Mouse (Mus musculus): Measurements from ENCODE around the gene Il17a.
"Not testable (repeated sequence)": the region's sequence is repeated elsewhere in the genome, so short reads cannot be mapped to it uniquely, and the experiment has no call there.

Il17a gene

GRCm38 (mm10) chr1:20730903-20731302 is at the start of gene Il17a:
Gene Il17a, plus strand, starts transcription at chr1:20730905.
- no peak for DNase-seq (ENCODE audit: extremely low read depth, low read depth)

GRCm38 (mm10) chr1:20682849-20683248 is 47.9 kb upstream of the Il17a start:
- no peak for DNase-seq (ENCODE audit: extremely low read depth, low read depth)

- DNase-seq (ENCODE audit: extremely low read depth, low read depth) = no peak
Observed at GRCm38 (mm10) chr1:20683386-20683785, 47.3 kb upstream of the Il17a start.

GRCm38 (mm10) chr1:20683853-20684252 is 46.9 kb upstream of the Il17a start:
- DNase-seq (ENCODE audit: extremely low read depth, low read depth) = no peak

- DNase-seq (ENCODE audit: extremely low read depth, low read depth) = no peak
Observed at GRCm38 (mm10) chr1:20684403-20684802, 46.3 kb upstream of the Il17a start.

- no peak for DNase-seq (ENCODE audit: extremely low read depth, low read depth)
Observed at GRCm38 (mm10) chr1:20685393-20685792, 45.3 kb upstream of the Il17a start.

GRCm38 (mm10) chr1:20685907-20686306 is 44.8 kb upstream of the Il17a start:
- no peak for DNase-seq (ENCODE audit: extremely low read depth, low read depth)

GRCm38 (mm10) chr1:20691336-20691735 is 39.4 kb upstream of the Il17a start:
- no peak for DNase-seq (ENCODE audit: extremely low read depth, low read depth)

- DNase-seq (ENCODE audit: extremely low read depth, low read depth) = no peak
Observed at GRCm38 (mm10) chr1:20693634-20694313, 36.9 kb upstream of the Il17a start.

- DNase-seq (ENCODE audit: extremely low read depth, low read depth) = no peak
Observed at GRCm38 (mm10) chr1:20700011-20700410, 30.7 kb upstream of the Il17a start.

- no peak for DNase-seq (ENCODE audit: extremely low read depth, low read depth)
Observed at GRCm38 (mm10) chr1:20736572-20736971, 5.9 kb downstream of the Il17a start.

- DNase-seq (ENCODE audit: extremely low read depth, low read depth) = no peak
Observed at GRCm38 (mm10) chr1:20738483-20738882, 7.8 kb downstream of the Il17a start.

GRCm38 (mm10) chr1:20740496-20740998 is 9.8 kb downstream of the Il17a start:
- DNase-seq (ENCODE audit: extremely low read depth, low read depth) = no peak

GRCm38 (mm10) chr1:20754439-20754838 is 23.7 kb downstream of the Il17a start:
- no peak for DNase-seq (ENCODE audit: extremely low read depth, low read depth)

GRCm38 (mm10) chr1:20757586-20757985 is 26.9 kb downstream of the Il17a start:
- DNase-seq (ENCODE audit: extremely low read depth, low read depth) = no peak

- no peak for DNase-seq (ENCODE audit: extremely low read depth, low read depth)
Observed at GRCm38 (mm10) chr1:20759799-20760198, 29.1 kb downstream of the Il17a start.

- DNase-seq (ENCODE audit: extremely low read depth, low read depth) = no peak
Observed at GRCm38 (mm10) chr1:20760331-20760730, 29.6 kb downstream of the Il17a start.

GRCm38 (mm10) chr1:20761411-20761810 is 30.7 kb downstream of the Il17a start:
- no peak for DNase-seq (ENCODE audit: extremely low read depth, low read depth)

- no peak for DNase-seq (ENCODE audit: extremely low read depth, low read depth)
Observed at GRCm38 (mm10) chr1:20766526-20766925, 35.8 kb downstream of the Il17a start.

GRCm38 (mm10) chr1:20774026-20774730 is 43.5 kb downstream of the Il17a start:
- DNase-seq (ENCODE audit: extremely low read depth, low read depth) = not testable (repeated sequence)

GRCm38 (mm10) chr1:20778366-20778765 is 47.7 kb downstream of the Il17a start:
- no peak for DNase-seq (ENCODE audit: extremely low read depth, low read depth)
